Mouse (Mus musculus) c-Kit-positive CD71-negative TER-119-negative erythroid progenitor cells, embryonic 14.5 days (primary cell): ENCODE data around the gene A930018P22Rik.

Experiments used
- DNase-seq: peaks from one replicate; pipeline ENCODE4 v3.0.0-alpha.2; 2013; ENCODE audit warnings: low read depth

The A930018P22Rik gene

GRCm38 (mm10) chr2:104163418-104163817, 40.8 kb downstream of the A930018P22Rik start:
- DNase-seq, result no peak

GRCm38 (mm10) chr2:104163978-104164487, 41.5 kb downstream of the A930018P22Rik start:
- no peak for DNase-seq

- no peak for DNase-seq
Observed at GRCm38 (mm10) chr2:104165631-104166030, 43.1 kb downstream of the A930018P22Rik start.

- no peak for DNase-seq
Observed at GRCm38 (mm10) chr2:104167765-104168164, 45.2 kb downstream of the A930018P22Rik start.

- no peak for DNase-seq
Observed at GRCm38 (mm10) chr2:104168186-104168896, 45.8 kb downstream of the A930018P22Rik start.

GRCm38 (mm10) chr2:104172695-104173348, 50.3 kb downstream of the A930018P22Rik start:
- no peak for DNase-seq

- no peak for DNase-seq
Observed at GRCm38 (mm10) chr2:104173431-104173830, 50.9 kb downstream of the A930018P22Rik start.
